Comparison of ENCODE assay signal across 10 mouse cellular contexts in the genomic region with DNA sequence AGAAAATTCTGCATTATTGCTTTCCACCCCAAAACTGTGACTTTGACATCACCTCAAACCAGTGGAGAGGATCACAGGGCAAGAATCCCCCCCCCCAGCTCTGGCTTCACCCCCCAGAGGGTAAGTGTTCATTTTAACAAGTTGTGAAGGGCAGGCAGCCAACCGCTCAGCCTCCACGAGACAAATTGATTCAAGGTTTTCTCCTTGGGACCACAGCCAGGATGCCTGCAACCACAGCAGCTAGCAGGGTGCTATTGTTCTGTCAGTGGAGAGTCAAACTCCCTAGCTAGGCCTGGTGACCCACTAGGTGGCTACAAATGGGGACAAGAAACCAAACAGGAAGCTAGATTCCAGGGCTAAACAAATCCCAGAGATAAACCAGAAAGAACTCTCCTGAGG.
DNase-seq lines count a peak whose midpoint lies in the region; ATAC-seq lines count a peak whose summit lies in the region.
"Had no signal": no experiment of that assay in that cellular context is flagged by ENCODE, and none has a peak within 500 bp of the region (broad histone marks: within the 10 kb centered on the region; RNA-seq: fewer than 3 reads in every experiment).

No protein-coding gene starts in this region.

- no peak overlapping the region for H3K9ac ChIP-seq in heart, embryonic 12.5 days
- H3K9ac ChIP-seq in midbrain, embryonic 14.5 days (replicated peaks; ENCODE audit: low read length) = no peak overlapping the region
- H3K9ac ChIP-seq in midbrain, embryonic 13.5 days (replicated peaks) = no peak overlapping the region
- H3K9ac ChIP-seq in limb, embryonic 15.5 days = no peak overlapping the region
- H3K9ac ChIP-seq: liver, embryonic 13.5 days had no signal

- H3K27ac ChIP-seq in heart, embryonic 12.5 days (ENCODE audit: poor library complexity, severe bottlenecking) = no peak overlapping the region
- H3K27ac ChIP-seq in midbrain, embryonic 14.5 days (replicated peaks; ENCODE audit: low read depth, low read length) = no peak overlapping the region
- H3K27ac ChIP-seq in midbrain, embryonic 13.5 days = no peak overlapping the region
- H3K27ac ChIP-seq in limb, embryonic 15.5 days = 0 out of 2 replicates have a peak overlapping the region, but pooled peaks have one; percentile 18
- H3K27ac ChIP-seq: liver, embryonic 13.5 days had no signal

- H3K4me1 ChIP-seq in heart, embryonic 12.5 days (replicated peaks) = peaks cover 21% of the 10 kb centered on the region
- H3K4me1 ChIP-seq in midbrain, embryonic 14.5 days (ENCODE audit: control insufficient read depth, insufficient read depth, low read length) = no peaks in the 10 kb centered on the region
- H3K4me1 ChIP-seq in midbrain, embryonic 13.5 days (replicated peaks) = no peaks in the 10 kb centered on the region
- H3K4me1 ChIP-seq in limb, embryonic 15.5 days = peaks cover 18% of the 10 kb centered on the region
- H3K4me1 ChIP-seq: liver, embryonic 13.5 days had no signal

- no peak overlapping the region for H3K4me3 ChIP-seq in heart, embryonic 12.5 days
- H3K4me3 ChIP-seq in midbrain, embryonic 14.5 days (replicated peaks; ENCODE audit: low read depth, low read length) = no peak overlapping the region
- no peak overlapping the region for H3K4me3 ChIP-seq in midbrain, embryonic 13.5 days (replicated peaks)
- H3K4me3 ChIP-seq in limb, embryonic 15.5 days = no peak overlapping the region
- H3K4me3 ChIP-seq: liver, embryonic 13.5 days had no signal

- no peak for ATAC-seq in heart, embryonic 12.5 days (ENCODE audit: insufficient number of reproducible peaks, low FRiP score)
- ATAC-seq in midbrain, embryonic 14.5 days (ENCODE audit: low FRiP score, low TSS enrichment) = no peak
- no peak for ATAC-seq in midbrain, embryonic 13.5 days
- no peak; the same call in 1 of the 2 replicates for ATAC-seq in limb, embryonic 15.5 days (ENCODE audit: insufficient number of reproducible peaks, low FRiP score, low TSS enrichment, low read depth)

- WGBS in heart, embryonic 12.5 days = 30% methylated on average over 2 of the region's 2 CpGs
- WGBS in midbrain, embryonic 14.5 days = 46% methylated on average over 2 of the region's 2 CpGs
- WGBS in midbrain, embryonic 13.5 days = 45% methylated on average over 2 of the region's 2 CpGs
- WGBS in limb, embryonic 15.5 days = 19% methylated on average over 2 of the region's 2 CpGs

- H3K36me3 ChIP-seq in heart, embryonic 12.5 days = no peaks in the 10 kb centered on the region
- H3K36me3 ChIP-seq in midbrain, embryonic 14.5 days (ENCODE audit: control insufficient read depth, insufficient read depth, low read length) = no peaks in the 10 kb centered on the region
- no peaks in the 10 kb centered on the region for H3K36me3 ChIP-seq in midbrain, embryonic 13.5 days
- no peaks in the 10 kb centered on the region for H3K36me3 ChIP-seq in limb, embryonic 15.5 days
- H3K36me3 ChIP-seq: liver, embryonic 13.5 days had no signal

- peak; percentile 82 for DNase-seq in heart, adult 11 months
- DNase-seq in midbrain, embryonic 14.5 days = peak; percentile 44
- DNase-seq in adrenal gland, postnatal 25 days = peak; percentile 79
- DNase-seq in thymus, postnatal 10 days (ENCODE audit: low spot score in 2 of 2) = no peak
- DNase-seq in yolk sac, embryonic 10.5 days (ENCODE audit: low spot score) = no peak
- DNase-seq: liver, embryonic 13.5 days; thymus, adult 2 months had no signal

- no peaks in the 10 kb centered on the region for H3K27me3 ChIP-seq in heart, embryonic 12.5 days (replicated peaks)
- no peaks in the 10 kb centered on the region for H3K27me3 ChIP-seq in midbrain, embryonic 14.5 days (ENCODE audit: control insufficient read depth, insufficient read depth, low read length)
- H3K27me3 ChIP-seq in midbrain, embryonic 13.5 days = no peaks in the 10 kb centered on the region
- no peaks in the 10 kb centered on the region for H3K27me3 ChIP-seq in limb, embryonic 15.5 days
- H3K27me3 ChIP-seq: liver, embryonic 13.5 days had no signal

- no peak overlapping the region for H3K4me2 ChIP-seq in heart, embryonic 12.5 days
- H3K4me2 ChIP-seq in midbrain, embryonic 14.5 days (ENCODE audit: low read length) = no peak overlapping the region
- no peak overlapping the region for H3K4me2 ChIP-seq in midbrain, embryonic 13.5 days (replicated peaks)
- H3K4me2 ChIP-seq in limb, embryonic 15.5 days = no peak overlapping the region
- H3K4me2 ChIP-seq: liver, embryonic 13.5 days had no signal

- H3K9me3 ChIP-seq in heart, embryonic 12.5 days (replicated peaks) = 0 out of 2 replicates have a peak, but pooled peaks cover 4% of the 10 kb centered on the region
- H3K9me3 ChIP-seq in midbrain, embryonic 14.5 days (ENCODE audit: control insufficient read depth, low read length) = no peaks in the 10 kb centered on the region
- no peaks in the 10 kb centered on the region for H3K9me3 ChIP-seq in midbrain, embryonic 13.5 days
- no peaks in the 10 kb centered on the region for H3K9me3 ChIP-seq in limb, embryonic 15.5 days
- H3K9me3 ChIP-seq: liver, embryonic 13.5 days had no signal

Comparison
In these comparisons a context has a peak if more than half of its experiments do, and no peak if none do; other contexts are left out.
1. DNase-seq: peak in heart, adult 11 months (single experiment), midbrain, embryonic 14.5 days (single experiment) and adrenal gland, postnatal 25 days (single experiment); none in thymus, postnatal 10 days (0 of 2) and yolk sac, embryonic 10.5 days (single experiment).